Mouse (Mus musculus): ENCODE results near the gene Tspan9.

GRCm38 (mm10) chr6:127981176-127981575, 162.2 kb downstream of the Tspan9 start:
- no peak for TF ChIP-seq EP300 (IDR thresholded peaks at IDR 0.05; ENCODE audit: low read depth)
- TF ChIP-seq CTCF (IDR thresholded peaks at IDR 0.05; ENCODE audit: low read depth), result no peak
